Mouse (Mus musculus): Measurements from ENCODE around the gene Speer4a. TPM values are rescaled to one million over a fixed set of nuclear protein-coding genes. Genes with fewer than 3 reads are reported as not detected.

The Speer4a gene
- polyA plus RNA-seq (2014; fragmentation: Illumina TruSeq; extraction: RNeasy Lipid Tissue Mini Kit (QIAGEN cat#74804); ENCODE audit: low read depth, low replicate concordance) = not detected

DNA sequence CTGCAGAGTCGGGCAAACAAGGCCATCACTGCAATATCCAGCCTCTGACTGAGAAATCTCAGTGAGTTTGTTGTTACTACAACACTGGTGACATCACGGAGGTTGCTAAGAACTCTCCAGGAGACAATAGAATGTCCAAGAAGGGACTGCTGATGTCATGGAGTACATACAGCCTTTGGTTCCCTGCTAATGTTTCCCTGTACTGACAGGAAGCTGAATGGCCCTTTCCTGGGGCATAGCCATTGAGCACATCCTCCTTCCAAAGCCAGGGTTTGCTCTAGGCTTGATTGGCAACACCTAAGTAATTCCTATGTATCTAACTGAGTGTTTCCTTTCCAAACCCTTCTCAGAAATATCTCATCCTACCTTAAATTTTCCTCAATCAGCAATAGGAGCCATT, at the start of gene Speer4a:
TSS of gene Speer4a (minus strand) at position 101 of the 400 bp plus-strand sequence.

DNA sequence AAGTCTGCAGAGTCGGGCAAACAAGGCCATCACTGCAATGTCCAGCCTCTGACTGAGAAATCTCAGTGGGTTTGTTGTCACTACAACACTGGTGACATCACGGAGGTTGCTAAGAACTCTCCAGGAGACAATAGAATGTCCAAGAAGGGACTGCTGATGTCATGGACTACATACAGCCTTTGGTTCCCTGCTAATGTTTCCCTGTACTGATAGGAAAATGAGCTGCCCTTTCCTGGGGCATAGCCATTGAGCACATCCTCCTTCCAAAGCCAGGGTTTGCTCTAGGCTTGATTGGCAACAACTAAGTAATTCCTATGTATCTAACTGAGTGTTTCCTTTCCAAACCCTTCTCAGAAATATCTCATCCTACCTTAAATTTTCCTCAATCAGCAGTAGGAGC, 19.1 kb upstream of the Speer4a start, which contains the start of gene Gm7347:
TSS of gene Gm7347 (minus strand) at position 101 of the 400 bp plus-strand sequence.

DNA sequence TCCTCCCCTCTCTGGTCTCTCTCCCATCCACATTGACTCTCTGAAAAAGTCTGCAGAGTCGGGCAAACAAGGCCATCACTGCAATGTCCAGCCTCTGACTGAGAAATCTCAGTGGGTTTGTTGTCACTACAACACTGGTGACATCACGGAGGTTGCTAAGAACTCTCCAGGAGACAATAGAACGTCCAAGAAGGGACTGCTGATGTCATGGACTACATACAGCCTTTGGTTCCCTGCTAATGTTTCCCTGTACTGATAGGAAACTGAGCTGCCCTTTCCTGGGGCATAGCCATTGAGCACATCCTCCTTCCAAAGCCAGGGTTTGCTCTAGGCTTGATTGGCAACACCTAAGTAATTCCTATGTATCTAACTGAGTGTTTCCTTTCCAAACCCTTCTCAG, 16.5 kb downstream of the Speer4a start, which contains the start of gene Gm5862:
TSS of gene Gm5862 (minus strand) at position 101 of the 400 bp plus-strand sequence.

DNA sequence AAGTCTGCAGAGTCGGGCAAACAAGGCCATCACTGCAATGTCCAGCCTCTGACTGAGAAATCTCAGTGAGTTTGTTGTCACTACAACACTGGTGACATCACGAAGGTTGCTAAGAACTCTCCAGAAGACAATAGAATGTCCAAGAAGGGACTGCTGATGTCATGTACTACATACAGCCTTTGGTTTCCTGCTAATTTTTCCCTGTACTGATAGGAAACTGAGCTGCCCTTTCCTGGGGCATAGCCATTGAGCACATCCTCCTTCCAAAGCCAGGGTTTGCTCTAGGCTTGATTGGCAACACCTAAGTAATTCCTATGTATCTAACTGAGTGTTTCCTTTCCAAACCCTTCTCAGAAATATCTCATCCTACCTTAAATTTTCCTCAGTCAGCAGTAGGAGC, 34.7 kb downstream of the Speer4a start, which contains the start of gene Gm1979:
TSS of gene Gm1979 (minus strand) at position 101 of the 400 bp plus-strand sequence.

DNA sequence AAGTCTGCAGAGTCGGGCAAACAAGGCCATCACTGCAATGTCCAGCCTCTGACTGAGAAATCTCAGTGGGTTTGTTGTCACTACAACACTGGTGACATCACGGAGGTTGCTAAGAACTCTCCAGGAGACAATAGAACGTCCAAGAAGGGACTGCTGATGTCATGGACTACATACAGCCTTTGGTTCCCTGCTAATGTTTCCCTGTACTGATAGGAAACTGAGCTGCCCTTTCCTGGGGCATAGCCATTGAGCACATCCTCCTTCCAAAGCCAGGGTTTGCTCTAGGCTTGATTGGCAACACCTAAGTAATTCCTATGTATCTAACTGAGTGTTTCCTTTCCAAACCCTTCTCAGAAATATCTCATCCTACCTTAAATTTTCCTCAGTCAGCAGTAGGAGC, 50.8 kb downstream of the Speer4a start, which contains the start of gene Gm21698:
TSS of gene Gm21698 (minus strand) at position 101 of the 400 bp plus-strand sequence.

Other genes starting within 250 kb of the Speer4a start
- gene Gm21663, start 97.2 kb downstream of the Speer4a start, polyA plus RNA-seq (2014; fragmentation: Illumina TruSeq; extraction: RNeasy Lipid Tissue Mini Kit (QIAGEN cat#74804); ENCODE audit: low read depth, low replicate concordance) = not detected
- not detected for gene Gm21671, start 85.1 kb downstream of the Speer4a start, polyA plus RNA-seq (2014; fragmentation: Illumina TruSeq; extraction: RNeasy Lipid Tissue Mini Kit (QIAGEN cat#74804); ENCODE audit: low read depth, low replicate concordance)
- gene Gm21680, start 66.9 kb downstream of the Speer4a start, polyA plus RNA-seq (2014; fragmentation: Illumina TruSeq; extraction: RNeasy Lipid Tissue Mini Kit (QIAGEN cat#74804); ENCODE audit: low read depth, low replicate concordance) = not detected
- not detected for gene Gm21698, start 50.9 kb downstream of the Speer4a start, polyA plus RNA-seq (2014; fragmentation: Illumina TruSeq; extraction: RNeasy Lipid Tissue Mini Kit (QIAGEN cat#74804); ENCODE audit: low read depth, low replicate concordance)
- not detected for gene Gm1979, start 34.8 kb downstream of the Speer4a start, polyA plus RNA-seq (2014; fragmentation: Illumina TruSeq; extraction: RNeasy Lipid Tissue Mini Kit (QIAGEN cat#74804); ENCODE audit: low read depth, low replicate concordance)
- not detected for gene Gm5862, start 16.6 kb downstream of the Speer4a start, polyA plus RNA-seq (2014; fragmentation: Illumina TruSeq; extraction: RNeasy Lipid Tissue Mini Kit (QIAGEN cat#74804); ENCODE audit: low read depth, low replicate concordance)
- not detected for gene Gm7347, start 19.0 kb upstream of the Speer4a start, polyA plus RNA-seq (2014; fragmentation: Illumina TruSeq; extraction: RNeasy Lipid Tissue Mini Kit (QIAGEN cat#74804); ENCODE audit: low read depth, low replicate concordance)
- gene Gm10471, start 49.7 kb upstream of the Speer4a start, polyA plus RNA-seq (2014; fragmentation: Illumina TruSeq; extraction: RNeasy Lipid Tissue Mini Kit (QIAGEN cat#74804); ENCODE audit: low read depth, low replicate concordance) = not detected
- gene 5031410I06Rik, start 65.8 kb upstream of the Speer4a start, polyA plus RNA-seq (2014; fragmentation: Illumina TruSeq; extraction: RNeasy Lipid Tissue Mini Kit (QIAGEN cat#74804); ENCODE audit: low read depth, low replicate concordance) = not detected
- gene Gm10220, start 81.9 kb upstream of the Speer4a start, polyA plus RNA-seq (2014; fragmentation: Illumina TruSeq; extraction: RNeasy Lipid Tissue Mini Kit (QIAGEN cat#74804); ENCODE audit: low read depth, low replicate concordance) = not detected
- not detected for gene Gm7361, start 218.1 kb upstream of the Speer4a start, polyA plus RNA-seq (2014; fragmentation: Illumina TruSeq; extraction: RNeasy Lipid Tissue Mini Kit (QIAGEN cat#74804); ENCODE audit: low read depth, low replicate concordance)

Data from liver, adult 10 weeks (tissue).